Mouse (Mus musculus) forelimb bud, embryonic 11.5 days (tissue): ENCODE measurements at regions not wholly inside any gene's neighbourhood (a gene's known extent, or its start where the extent isn't known, plus 50 kb on each side); places are given as distances from the start of the nearest gene placed in this dataset.

ENCODE experiments used
- DNase-seq: peaks from one replicate; pipeline ENCODE4 v3.0.0-alpha.2; 2012; ENCODE audit warnings: low read depth, low spot score

GRCm38 (mm10) chr16:28109771-28110170, 643.1 kb downstream of the Fgf12 start:
- DNase-seq: no peak
